Mouse (Mus musculus) MN1 (cell line): ENCODE measurements around the gene Shld2.
"Not testable (repeated sequence)": the region's sequence is repeated elsewhere in the genome, so short reads cannot be mapped to it uniquely, and the experiment has no call there.

ENCODE experiments used
- DNase-seq: peaks from one replicate; pipeline ENCODE4 v3.0.0-alpha.2; 2016; ENCODE audit warnings: low spot score

Shld2 gene

GRCm38 (mm10) chr14:34280798-34281197, 29.5 kb downstream of the Shld2 start:
- DNase-seq, result no peak

- DNase-seq, result no peak
Measured at GRCm38 (mm10) chr14:34279726-34280125, 30.6 kb downstream of the Shld2 start.

DNA sequence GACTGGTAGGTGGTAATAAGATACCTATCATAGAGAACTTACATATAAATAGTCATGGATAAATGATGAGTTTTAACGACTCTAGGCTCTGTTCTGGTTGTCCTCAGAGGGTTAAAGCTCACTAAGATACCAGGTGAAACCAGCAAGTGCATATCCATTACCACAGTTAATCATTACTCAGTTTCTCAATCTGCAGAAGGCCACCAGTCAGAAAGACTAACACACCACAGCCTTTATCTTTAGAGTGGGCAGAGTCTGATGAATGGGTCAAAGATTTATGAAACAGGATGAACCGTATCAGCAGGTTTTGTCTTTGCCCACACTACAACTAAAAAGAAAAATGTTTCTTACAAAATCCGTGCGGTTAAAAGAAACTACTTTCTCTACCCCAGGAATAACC, 35.1 kb downstream of the Shld2 start:
- DNase-seq, result no peak

DNA sequence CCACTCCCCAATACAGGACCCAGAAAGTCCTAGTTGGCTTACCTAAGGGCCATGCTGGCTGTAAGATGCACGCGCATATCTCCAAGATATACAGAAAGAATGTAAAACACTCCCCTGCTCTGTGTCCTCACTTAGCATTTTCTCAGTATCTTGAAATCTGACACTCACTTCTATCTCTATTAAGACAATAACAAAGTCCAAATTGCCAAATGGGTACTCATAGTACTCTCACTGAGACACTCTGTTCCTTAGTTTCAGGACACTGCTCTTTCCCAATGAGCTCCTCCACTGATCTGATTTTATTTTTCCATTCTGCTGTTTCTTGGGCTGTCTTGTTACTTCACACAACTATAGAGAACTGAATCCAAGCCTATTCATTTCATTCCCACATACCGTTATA, 36.2 kb downstream of the Shld2 start:
- DNase-seq, result no peak

- DNase-seq, result peak; percentile 56
Measured at GRCm38 (mm10) chr14:34273280-34273679, 37.0 kb downstream of the Shld2 start.

DNA sequence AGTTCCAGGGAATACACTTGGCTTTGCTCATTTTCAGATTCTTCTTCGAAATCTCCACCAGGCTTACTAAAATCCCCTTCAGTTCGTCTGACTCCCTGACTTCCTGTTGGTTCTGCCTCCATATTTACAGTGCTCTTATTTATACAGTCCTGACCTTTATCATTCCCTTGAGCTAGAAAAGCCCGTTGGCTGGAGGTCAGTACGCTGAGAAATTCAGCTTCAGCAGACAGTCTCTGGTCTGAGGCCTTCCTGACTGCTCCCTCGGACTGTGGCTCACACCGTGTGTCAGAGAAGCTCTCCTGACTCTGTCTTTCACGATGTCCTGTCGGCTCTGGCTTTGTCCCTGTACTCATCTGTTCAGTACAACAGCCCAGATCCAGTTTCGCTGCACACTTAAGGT, 42.2 kb downstream of the Shld2 start:
- DNase-seq, result no peak

GRCm38 (mm10) chr14:34258525-34258924, 51.8 kb downstream of the Shld2 start:
- not testable (repeated sequence) for DNase-seq

DNA sequence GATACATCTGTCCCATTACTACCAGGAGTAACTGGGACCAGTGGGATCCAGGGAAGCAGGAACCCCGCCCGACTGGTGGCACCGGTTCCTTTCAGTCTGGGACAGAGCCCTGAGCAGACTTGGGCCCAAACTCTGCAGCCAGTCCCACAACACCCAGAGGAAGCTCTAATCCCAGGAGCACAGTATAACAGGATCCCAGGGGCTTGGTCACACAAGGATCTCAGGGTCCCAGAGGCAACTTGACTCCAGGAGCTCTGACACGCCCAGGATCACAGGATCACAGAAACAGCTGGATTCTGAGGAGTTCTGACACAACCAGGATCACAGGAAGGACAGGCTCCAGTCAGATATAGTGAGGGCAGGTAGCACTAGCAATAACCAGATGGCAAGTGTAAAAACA, 57.0 kb downstream of the Shld2 start:
- DNase-seq, result no peak

GRCm38 (mm10) chr14:34252470-34253145, 57.7 kb downstream of the Shld2 start:
- DNase-seq, result no peak

- DNase-seq, result no peak
Measured at GRCm38 (mm10) chr14:34240676-34241075, 69.6 kb downstream of the Shld2 start.

GRCm38 (mm10) chr14:34240263-34240662, 70.0 kb downstream of the Shld2 start:
- DNase-seq, result no peak

GRCm38 (mm10) chr14:34234630-34235380, 75.5 kb downstream of the Shld2 start:
- DNase-seq, result peak; percentile 80

GRCm38 (mm10) chr14:34233846-34234245, 76.4 kb downstream of the Shld2 start:
- DNase-seq, result no peak

GRCm38 (mm10) chr14:34232866-34233680, 77.2 kb downstream of the Shld2 start:
- no peak for DNase-seq

GRCm38 (mm10) chr14:34232340-34232739, 78.0 kb downstream of the Shld2 start:
- DNase-seq, result no peak

- no peak for DNase-seq
Measured at GRCm38 (mm10) chr14:34228830-34229506, 81.3 kb downstream of the Shld2 start.

DNA sequence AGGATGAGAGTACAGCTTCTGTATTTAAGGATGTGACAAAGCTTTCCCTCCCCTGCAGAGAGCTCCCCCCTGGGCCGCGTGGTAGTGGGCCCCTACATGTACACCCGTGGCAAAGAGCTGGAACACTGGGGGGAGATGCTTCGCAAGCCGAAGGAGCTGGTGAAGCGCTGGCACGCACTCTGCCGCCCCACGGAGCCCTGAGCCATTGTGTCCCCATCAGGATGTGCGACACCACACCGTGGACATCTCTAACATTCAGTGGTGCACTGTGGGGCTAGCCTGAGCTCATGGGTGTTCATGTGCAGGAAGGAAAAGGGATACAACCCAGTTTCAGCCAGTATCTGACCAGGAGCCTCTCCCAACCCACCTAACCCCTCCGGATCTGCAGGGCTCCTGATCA, 82.3 kb downstream of the Shld2 start:
- no peak for DNase-seq

GRCm38 (mm10) chr14:34226566-34226965, 83.7 kb downstream of the Shld2 start:
- DNase-seq, result no peak

DNA sequence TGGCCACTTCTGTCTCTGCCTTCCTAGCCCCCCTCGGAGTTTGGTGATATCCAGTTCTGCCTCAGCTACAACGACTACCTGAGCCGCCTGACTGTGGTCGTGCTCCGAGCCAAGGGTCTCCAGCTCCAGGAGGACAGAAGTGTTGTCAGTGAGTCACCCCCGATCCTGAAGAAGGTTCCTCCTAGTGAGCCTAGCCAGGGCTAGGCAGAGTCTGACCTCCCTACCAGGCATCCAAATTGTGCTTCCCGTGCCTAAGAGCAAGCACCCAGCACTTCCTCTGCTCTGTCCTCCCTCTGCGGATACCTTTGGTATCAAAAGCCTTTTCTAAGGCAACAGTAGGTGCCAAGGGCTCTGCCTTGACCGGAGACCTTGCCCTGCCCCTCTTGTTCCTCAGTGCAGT, 84.3 kb downstream of the Shld2 start:
- no peak for DNase-seq

GRCm38 (mm10) chr14:34223362-34223898, 86.9 kb downstream of the Shld2 start:
- no peak for DNase-seq

DNA sequence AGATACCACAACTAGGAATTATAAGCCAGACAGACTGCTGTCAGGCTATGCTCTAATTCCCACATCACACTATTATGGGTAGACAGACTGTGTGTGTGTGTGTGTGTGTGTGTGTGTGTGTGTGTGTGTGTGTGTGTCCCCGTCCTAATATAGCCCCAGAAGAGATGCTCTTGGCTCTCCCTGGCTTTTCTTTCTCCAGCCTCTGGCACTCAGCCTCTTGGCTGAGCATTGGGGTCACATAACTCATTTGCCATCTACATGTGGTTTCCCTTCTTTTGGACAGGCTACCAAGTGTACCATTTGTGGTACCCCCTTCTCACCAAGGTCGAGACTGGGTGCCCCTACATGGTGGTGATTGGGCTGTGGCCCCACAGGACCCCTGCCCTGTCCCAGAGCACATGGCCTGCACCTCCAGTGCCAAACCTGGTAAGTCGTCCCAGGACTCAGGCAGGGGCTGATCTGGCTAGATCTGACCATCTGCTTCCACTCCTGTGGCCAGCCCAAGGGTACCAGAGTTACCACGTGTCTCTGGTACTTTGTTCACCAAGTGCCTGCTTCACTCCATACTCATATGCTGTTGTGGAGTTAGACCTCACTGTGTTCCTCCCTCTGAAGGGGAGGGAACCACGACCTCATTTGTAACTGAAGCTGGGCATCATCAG, 88.7 kb downstream of the Shld2 start:
- DNase-seq, result no peak
